11 mouse cellular contexts compared by ENCODE assay signal in genomic region chr2:61986967-61987550, GRCm38 (mm10). TPM values are rescaled to one million over a fixed set of nuclear protein-coding genes. Genes with fewer than 3 reads are reported as not detected.
A peak's percentile ranks its signal among the peaks of the same experiment; 100 is the strongest.
DNase-seq lines count a peak whose midpoint lies in the region; ATAC-seq and TF ChIP-seq lines count a peak whose summit lies in the region.
"Had no signal": no experiment of that assay in that cellular context is flagged by ENCODE, and none has a peak within 500 bp of the region (broad histone marks: within the 10 kb centered on the region; RNA-seq: fewer than 3 reads in every experiment).

No protein-coding gene starts in this region.

- H3K27ac ChIP-seq in hindbrain, embryonic 14.5 days = no peak overlapping the region
- H3K27ac ChIP-seq in hindbrain, embryonic 10.5 days = no peak overlapping the region
- H3K27ac ChIP-seq in thymus, adult 2 months (ENCODE audit: control insufficient read depth, insufficient read depth, low read length) = no peak overlapping the region
- H3K27ac ChIP-seq: lung, embryonic 15.5 days had no signal

- CTCF ChIA-PET in Patski (lab: Charles Lee) = no interaction called here

- H3K9me3 ChIP-seq in hindbrain, embryonic 14.5 days (ENCODE audit: control insufficient read depth, low read length) = no peaks in the 10 kb centered on the region
- H3K9me3 ChIP-seq in hindbrain, embryonic 10.5 days = no peaks in the 10 kb centered on the region
- no peaks in the 10 kb centered on the region for H3K9me3 ChIP-seq in E14TG2a.4 (ENCODE audit: low read length)
- H3K9me3 ChIP-seq: lung, embryonic 15.5 days had no signal

- H3K4me2 ChIP-seq in hindbrain, embryonic 14.5 days (replicated peaks) = no peak overlapping the region
- H3K4me2 ChIP-seq: lung, embryonic 15.5 days had no signal

- 58% methylated on average over 5 of the region's 5 CpGs for WGBS in hindbrain, embryonic 14.5 days
- 59% methylated on average over 5 of the region's 5 CpGs for WGBS in hindbrain, embryonic 10.5 days
- WGBS in thymus, adult 2 months = 51% methylated on average over 5 of the region's 5 CpGs

- H3K36me3 ChIP-seq in hindbrain, embryonic 14.5 days (replicated peaks; ENCODE audit: control insufficient read depth, insufficient read depth) = no peaks in the 10 kb centered on the region
- H3K36me3 ChIP-seq in hindbrain, embryonic 10.5 days = no peaks in the 10 kb centered on the region
- no peaks in the 10 kb centered on the region for H3K36me3 ChIP-seq in E14TG2a.4 (ENCODE audit: insufficient read depth, low read length)
- H3K36me3 ChIP-seq in thymus, adult 2 months (ENCODE audit: control insufficient read depth, insufficient read depth, low read length) = no peaks in the 10 kb centered on the region
- H3K36me3 ChIP-seq: lung, embryonic 15.5 days had no signal

- POLR2A ChIA-PET in Patski (lab: Charles Lee) = no interaction called here

- TF ChIP-seq CTCF in E14TG2a.4 (conservative IDR thresholded peaks at IDR 0.05; ENCODE audit: low read length) = peak; percentile 26; the same call in 1 of the 2 replicates
- TF ChIP-seq CTCF in Patski (IDR thresholded peaks at IDR 0.05) = peak; percentile 39
- TF ChIP-seq CTCF in thymus, adult 2 months (IDR thresholded peaks at IDR 0.05; ENCODE audit: borderline replicate concordance, control insufficient read depth, extremely low read depth, insufficient read depth, low read length, poor library complexity) = no peak

- no peak for ATAC-seq in hindbrain, embryonic 14.5 days (ENCODE audit: low FRiP score)
- no peak for ATAC-seq in Patski

- no peaks in the 10 kb centered on the region for H3K27me3 ChIP-seq in hindbrain, embryonic 14.5 days (ENCODE audit: control insufficient read depth, insufficient read depth, low read length)
- H3K27me3 ChIP-seq in hindbrain, embryonic 10.5 days (ENCODE audit: insufficient read depth, poor library complexity, severe bottlenecking) = no peaks in the 10 kb centered on the region
- H3K27me3 ChIP-seq in E14TG2a.4 (ENCODE audit: insufficient read depth, low read length) (no peaks in the 10 kb centered on the region), Patski (peaks cover 12% of the 10 kb centered on the region)
- no peaks in the 10 kb centered on the region for H3K27me3 ChIP-seq in thymus, adult 2 months (ENCODE audit: control insufficient read depth, insufficient read depth, low read length)
- H3K27me3 ChIP-seq: lung, embryonic 15.5 days had no signal

- no peaks in the 10 kb centered on the region for H3K4me1 ChIP-seq in hindbrain, embryonic 14.5 days (replicated peaks; ENCODE audit: control insufficient read depth, insufficient read depth, low read length)
- no peaks in the 10 kb centered on the region for H3K4me1 ChIP-seq in hindbrain, embryonic 10.5 days (replicated peaks)
- H3K4me1 ChIP-seq in E14TG2a.4 (replicated peaks; ENCODE audit: low read depth, low read length) = peaks cover 3% of the 10 kb centered on the region; the same call in 1 of the 2 replicates
- H3K4me1 ChIP-seq in thymus, adult 2 months (replicated peaks; ENCODE audit: control insufficient read depth, insufficient read depth, low read length) = no peaks in the 10 kb centered on the region
- H3K4me1 ChIP-seq: lung, embryonic 15.5 days had no signal

- in situ Hi-C loops in Patski (cut with MboI; ENCODE audit: low pct_unique_long_range_greater_than_20kb) = loop anchor here (5.0 to 10.0 kb wide), 3 partner anchors 298 to 638 kb away; no protein-coding TSS in a partner anchor

- DNase-seq in hindbrain, embryonic 14.5 days (ENCODE audit: low spot score) = peak; percentile 55
- no peak for DNase-seq in hindbrain, embryonic 10.5 days (ENCODE audit: low spot score)
- DNase-seq in Patski (ENCODE audit: low read depth, low spot score) = no peak
- DNase-seq in left cerebral cortex, postnatal 25 days (ENCODE audit: low spot score in 2 of 2) = peak; percentile 30 to 87
- no peak for DNase-seq in thymus, adult 2 months
- no peak for DNase-seq in gastrocnemius, postnatal 14 days
- DNase-seq: heart, postnatal 36 days; kidney, postnatal 25 days had no signal

- intact Hi-C loops in left cerebral cortex, postnatal 25 days (cut with DNase I) = loop anchor here (2.0 to 5.0 kb wide), 3 partner anchors 300 to 640 kb away; no protein-coding TSS in a partner anchor
- intact Hi-C loops in gastrocnemius, postnatal 14 days (cut with DNase I; ENCODE audit: low total_unique reads) = no loop called here

- TF ChIP-seq POLR2A in thymus, adult 2 months (IDR thresholded peaks at IDR 0.05; ENCODE audit: control insufficient read depth, extremely low read depth, insufficient read depth, low read length, poor library complexity) = no peak

- H3K4me3 ChIP-seq in hindbrain, embryonic 14.5 days (replicated peaks; ENCODE audit: low read length) = no peak overlapping the region
- H3K4me3 ChIP-seq in hindbrain, embryonic 10.5 days = no peak overlapping the region
- H3K4me3 ChIP-seq in E14TG2a.4 (replicated peaks; ENCODE audit: low read length) = no peak overlapping the region
- H3K4me3 ChIP-seq in thymus, adult 2 months (ENCODE audit: control insufficient read depth, insufficient read depth, low read length) = no peak overlapping the region
- H3K4me3 ChIP-seq: lung, embryonic 15.5 days had no signal

- no peak overlapping the region for H3K9ac ChIP-seq in hindbrain, embryonic 14.5 days
- H3K9ac ChIP-seq: lung, embryonic 15.5 days had no signal

RNA-seq across cellular contexts. Expression of gene Slc4a10, which starts 59.2 kb away (rescaled TPM):
- 34.0 and 37.5 TPM in 2 replicates for polyA plus RNA-seq in hindbrain, embryonic 14.5 days (2014; fragmentation: Nextera tagmentation; extraction: Ambion mirVana)
- 0.14 and 1.1 TPM in 2 replicates for polyA plus RNA-seq in hindbrain, embryonic 10.5 days (2016; fragmentation: Nextera tagmentation; extraction: Ambion mirVana)
- polyA plus RNA-seq in Patski (2021) = not detected
- total RNA-seq in left cerebral cortex, postnatal 25 days (2021) = 100 to 1,000 TPM; 208 to 217 TPM
- 0.13 and 0.23 TPM in 2 replicates for polyA plus RNA-seq in thymus, adult 2 months (2012; rRNA removed)
- under 1 TPM in 1 of 2 experiments, not detected in 1; 0.20 TPM for total RNA-seq in gastrocnemius, postnatal 14 days (2021)
- total RNA-seq: heart, postnatal 36 days had no signal
- polyA plus RNA-seq: spleen, adult 2 months had no signal

Comparison
In these comparisons a context has a peak if more than half of its experiments do, and no peak if none do; other contexts are left out.
1. DNase-seq: peak in hindbrain, embryonic 14.5 days (single experiment) and left cerebral cortex, postnatal 25 days (2 of 2); none in hindbrain, embryonic 10.5 days (single experiment), Patski (single experiment), thymus, adult 2 months (single experiment) and gastrocnemius, postnatal 14 days (single experiment).
2. RNA of gene Slc4a10, which starts 59.2 kb away (polyA plus RNA-seq): 34.0 to 37.5 TPM in hindbrain, embryonic 14.5 days; 0.14 to 1.1 TPM in hindbrain, embryonic 10.5 days, 0.13 to 0.23 TPM in thymus, adult 2 months and not detected in Patski (single experiment); every median in the first group is over 10 times any median in the second.